Mouse (Mus musculus) midbrain, postnatal 0 days (tissue): ENCODE measurements around the gene Chka. TPM values are rescaled to one million over a fixed set of nuclear protein-coding genes. Genes with fewer than 3 reads are reported as not detected.

Source experiments
- ATAC-seq: fragments of 200-750 bp; cut with Nextera tagmentation; 2 replicates; pipeline ENCODE4 v1.8.0; 2017; ENCODE audit warnings: moderate number of reproducible peaks, mild to moderate bottlenecking, moderate TSS enrichment, moderate library complexity; ENCODE audit not compliant: low FRiP score
- DNase-seq: peaks from one replicate; pipeline ENCODE4 v3.0.0-alpha.2; 2015; ENCODE audit warnings: low spot score
- H3K27ac ChIP-seq: fragments of 300-500 bp; sonication (generic); 2 replicates; pipeline ENCODE4 v1.5.1; 2014; ENCODE audit warnings: low read depth, mild to moderate bottlenecking, low read length, mixed read lengths
- H3K27me3 ChIP-seq: fragments of 300-500 bp; sonication (generic); 2 replicates; pipeline ENCODE4 v1.6.1; 2014; ENCODE audit warnings: low read length, control low read depth, mixed read lengths; ENCODE audit not compliant: insufficient read depth
- H3K36me3 ChIP-seq: fragments of 300-500 bp; sonication (generic); 2 replicates; pipeline ENCODE4 v1.6.1; 2014; ENCODE audit warnings: low read length, control low read depth, mixed read lengths; ENCODE audit not compliant: insufficient read depth
- H3K4me1 ChIP-seq: fragments of 300-500 bp; sonication (generic); 2 replicates; pipeline ENCODE4 v1.6.1; 2014; ENCODE audit warnings: mild to moderate bottlenecking, control low read depth, antibody characterized with exemption, low read length, mixed read lengths; ENCODE audit not compliant: insufficient read depth
- H3K4me2 ChIP-seq: fragments of 300-500 bp; sonication (generic); 2 replicates; pipeline ENCODE4 v1.6.1; 2014; ENCODE audit warnings: low read depth, mild to moderate bottlenecking, low read length, mixed read lengths; ENCODE audit not compliant: poor library complexity, severe bottlenecking
- H3K4me3 ChIP-seq: fragments of 300-500 bp; sonication (generic); 2 replicates; pipeline ENCODE4 v1.5.1; 2014; ENCODE audit warnings: low read depth, mild to moderate bottlenecking, low read length, moderate library complexity
- H3K9ac ChIP-seq: fragments of 300-500 bp; sonication (generic); replicated peaks from 2 replicates; pipeline ENCODE4 v1.6.1; 2014; ENCODE audit warnings: mild to moderate bottlenecking, low read length, moderate library complexity, mixed read lengths; ENCODE audit not compliant: poor library complexity, severe bottlenecking
- H3K9me3 ChIP-seq: fragments of 300-500 bp; sonication (generic); 2 replicates; pipeline ENCODE4 v1.6.1; 2016; ENCODE audit warnings: low read length, control low read depth
- CTCF ChIP-seq: IDR thresholded peaks from 2 replicates; pipeline ENCODE4 v1.5.1; 2016; ENCODE audit warnings: antibody characterized with exemption, mild to moderate bottlenecking
- WGBS: fragments of 180-500 bp; shearing (Covaris S2); extraction: QIAGEN DNeasy Blood & Tissue Kit; methylation state at CpG from one replicate; pipeline ENCODE4 v1.1.7; 2014; 5-methylcytosine and 5-hydroxymethylcytosine counted together
- polyA plus RNA-seq: library from polyadenylated mRNA; unstranded; fragments of >200 nt; fragmentation: Nextera tagmentation; extraction: Ambion mirVana; gene quantifications from 2 replicates; pipeline ENCODE4 v1.2.1, GENCODE M21; 2015
- total RNA-seq: library from RNA; depleted of rRNA; stranded (reverse); fragments of >200 nt; gene quantifications from 2 replicates; pipeline ENCODE4 v1.2.3, GENCODE M21; 2014; rRNA removed

The Chka gene
- total and polyA plus RNA-seq, 2 experiments from 2014 or later: 56.3 to 62.7 TPM

DNA sequence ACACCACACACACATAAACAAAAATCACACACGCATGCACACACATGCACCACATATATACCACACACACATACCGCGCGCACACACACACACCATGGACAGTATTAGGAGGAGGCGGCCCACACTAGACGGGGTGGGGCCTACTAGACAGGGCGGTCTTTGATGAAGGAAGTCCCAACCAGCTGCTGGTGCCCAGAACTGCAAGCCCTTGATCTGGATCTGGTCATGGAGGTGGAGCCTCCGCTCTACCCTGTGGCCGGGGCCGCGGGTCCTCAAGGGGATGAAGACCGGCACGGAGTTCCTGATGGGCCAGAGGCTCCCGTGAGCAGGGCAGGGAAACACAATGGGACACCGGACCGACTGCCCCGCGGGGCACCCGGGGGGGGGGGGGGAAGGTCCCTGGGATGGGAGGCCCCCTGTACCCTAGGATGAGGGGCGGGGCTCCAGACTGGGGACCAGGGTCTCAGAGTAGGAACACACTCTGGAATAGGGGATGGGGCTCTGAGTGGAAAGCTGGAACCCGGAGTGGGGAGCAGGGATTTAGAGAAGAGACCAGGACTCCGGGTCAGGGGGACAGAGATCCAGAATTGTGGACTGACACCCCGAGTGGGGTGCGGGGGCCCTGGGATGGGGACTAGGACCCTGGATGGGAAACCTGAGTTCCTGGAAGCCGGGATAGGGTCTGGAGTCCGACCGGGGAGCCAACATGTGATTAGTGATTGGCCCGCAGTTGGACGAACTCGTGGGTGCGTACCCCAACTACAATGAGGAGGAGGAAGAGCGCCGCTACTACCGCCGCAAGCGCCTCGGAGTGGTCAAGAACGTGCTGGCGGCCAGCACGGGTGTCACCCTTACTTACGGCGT, 83.7 kb downstream of the Chka start, which contains the start of gene Unc93b1:
Unc93b1 (plus strand) TSS at position 155 of the 864 bp plus-strand sequence.
- Histone ChIP-seq H3K4me1 (peaks cover 3% of the 10 kb centered on the region; the same call in 1 of the 2 replicates), H3K9ac (peak within 1 kb of the TSS; percentile 14; the same call in 1 of the 2 replicates), H3K27me3 (0 out of 2 replicates have a peak, but pooled peaks cover 8% of the 10 kb centered on the region), H3K4me2 (peak within 1 kb of the TSS; percentile 62), H3K4me3 (peak within 1 kb of the TSS; percentile 34), H3K27ac (no peak within 1 kb of the TSS), H3K9me3 (no peaks in the 10 kb centered on the region), H3K36me3 (no peaks in the 10 kb centered on the region)
- whole genome bisulfite sequencing: 8% methylated on average over 41 of the region's 42 CpGs
- DNase-seq (peak; percentile 39), ATAC-seq (peak; percentile 72)
- no peak for TF ChIP-seq CTCF

DNA sequence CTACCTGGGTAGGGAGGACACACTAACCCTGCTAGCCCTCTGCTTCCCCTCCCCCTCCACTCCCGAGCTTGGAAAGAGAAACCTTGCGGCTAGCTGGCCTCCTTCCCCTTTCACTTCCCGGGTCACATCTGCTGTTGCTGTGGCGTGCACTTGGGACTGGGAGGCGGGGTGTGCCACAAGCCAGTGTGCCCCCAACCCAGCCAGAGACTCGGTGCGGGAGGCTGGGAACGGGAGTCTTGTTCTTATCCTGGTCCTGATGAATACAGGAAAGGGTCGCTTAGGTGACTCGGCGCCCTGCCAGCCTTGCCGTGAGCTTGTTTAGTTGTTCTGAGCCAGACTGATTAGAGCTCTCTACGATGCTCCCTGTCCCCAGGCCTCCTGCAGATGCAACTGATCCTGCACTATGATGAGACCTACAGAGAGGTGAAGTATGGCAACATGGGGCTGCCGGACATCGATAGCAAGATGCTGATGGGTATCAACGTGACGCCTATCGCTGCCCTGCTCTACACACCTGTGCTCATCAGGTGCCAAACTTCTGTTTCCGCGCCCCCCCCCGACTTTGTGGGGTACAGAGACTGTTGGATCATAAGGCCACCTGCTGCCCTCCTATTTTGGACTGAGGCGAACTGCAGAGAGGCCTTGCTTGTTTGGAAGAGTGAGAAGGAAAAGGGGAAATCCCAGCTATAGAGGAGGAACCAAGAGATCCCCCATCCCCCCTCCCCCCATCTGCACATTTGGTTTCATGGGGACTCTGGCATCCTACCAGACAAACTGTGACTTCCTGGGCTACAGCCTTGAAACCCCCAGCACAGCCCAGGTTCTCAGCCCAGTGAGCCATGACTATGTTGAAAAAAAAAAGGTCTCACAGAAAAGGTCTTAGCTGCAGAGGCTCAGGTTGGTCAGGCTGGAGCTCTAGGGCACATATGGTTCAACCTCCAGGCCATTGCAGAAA, 84.6 kb downstream of the Chka start:
- Histone ChIP-seq H3K36me3 (no peaks in the 10 kb centered on the region), H3K27me3 (0 out of 2 replicates have a peak, but pooled peaks cover 8% of the 10 kb centered on the region), H3K27ac (no peak overlapping the region), H3K4me3 (peak overlapping the region; percentile 34), H3K4me1 (peaks cover 2% of the 10 kb centered on the region; the same call in 1 of the 2 replicates), H3K4me2 (peak overlapping the region; percentile 62), H3K9me3 (no peaks in the 10 kb centered on the region), H3K9ac (peak overlapping the region; percentile 14; the same call in 1 of the 2 replicates)
- peak; percentile 30 for DNase-seq
- WGBS: 7% methylated on average over 22 of the region's 22 CpGs
- ATAC-seq: no peak
- TF ChIP-seq CTCF: no peak

DNA sequence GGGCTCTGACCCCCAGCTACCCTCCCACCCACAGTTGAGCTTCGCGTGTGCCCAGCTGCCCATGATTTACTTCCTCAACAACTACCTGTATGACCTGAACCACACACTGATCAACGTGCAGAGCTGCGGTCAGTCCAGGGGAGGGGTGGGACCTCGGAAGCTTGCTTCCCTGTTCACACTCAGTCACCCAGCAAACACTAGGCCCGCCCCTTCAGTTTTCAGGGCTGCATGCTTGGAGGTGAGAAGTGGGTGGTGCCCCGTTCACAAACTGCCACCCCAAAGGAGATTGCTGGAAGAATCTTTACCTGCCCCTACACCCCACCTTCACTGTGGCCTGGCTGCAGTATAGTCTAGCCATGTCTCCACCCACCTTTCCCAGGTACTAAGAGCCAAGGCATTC, 90.7 kb downstream of the Chka start:
- DNase-seq (no peak), ATAC-seq (no peak)
- no peak overlapping the region for H3K4me2 ChIP-seq
- no peak for TF ChIP-seq CTCF
- 88% methylated on average over 7 of the region's 7 CpGs for WGBS
- no peak overlapping the region for H3K9ac ChIP-seq
- no peaks in the 10 kb centered on the region for H3K4me1 ChIP-seq
- no peak overlapping the region for H3K27ac ChIP-seq
- no peaks in the 10 kb centered on the region for H3K36me3 ChIP-seq
- no peaks in the 10 kb centered on the region for H3K9me3 ChIP-seq
- no peak overlapping the region for H3K4me3 ChIP-seq
- no peaks in the 10 kb centered on the region for H3K27me3 ChIP-seq

DNA sequence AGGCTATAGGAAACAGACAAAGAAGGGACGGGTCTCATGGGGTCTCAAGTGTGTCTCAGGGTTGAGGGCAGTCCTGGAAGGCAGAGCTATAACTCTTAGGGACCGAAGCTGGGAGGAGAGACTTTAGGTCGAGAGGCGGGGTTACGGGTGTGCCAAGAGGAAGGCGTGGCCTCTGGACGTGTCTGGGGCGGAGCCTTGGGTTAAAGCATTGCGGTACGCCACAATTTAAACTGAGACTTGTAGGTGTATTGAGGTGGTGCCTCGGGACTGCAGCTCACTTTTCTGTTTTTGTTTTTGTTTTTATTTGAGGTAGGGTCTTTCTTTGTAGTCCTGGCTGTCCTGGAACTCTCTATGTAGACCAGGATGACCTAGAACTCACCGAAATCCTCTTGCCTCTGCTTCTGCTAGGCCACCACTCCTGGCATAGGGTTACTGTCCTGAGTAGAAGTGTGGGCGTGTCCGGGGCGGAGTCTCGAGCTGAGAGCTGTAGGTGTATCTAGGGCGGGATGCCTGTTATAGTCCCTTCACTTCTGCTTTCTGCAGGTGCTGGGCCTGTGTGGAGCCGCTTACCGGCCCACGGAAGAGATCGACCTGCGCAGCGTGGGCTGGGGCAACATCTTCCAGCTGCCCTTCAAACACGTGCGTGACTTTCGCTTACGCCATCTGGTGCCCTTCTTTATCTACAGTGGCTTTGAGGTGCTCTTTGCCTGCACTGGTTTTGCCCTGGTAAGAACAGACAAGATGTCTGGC, 91.6 kb downstream of the Chka start:
- H3K36me3 ChIP-seq: no peaks in the 10 kb centered on the region
- no peak overlapping the region for H3K9ac ChIP-seq
- H3K4me2 ChIP-seq: no peak overlapping the region

More for the DNA sequence above, 91.6 kb downstream of the Chka start:
- Histone ChIP-seq H3K4me3 (no peak overlapping the region), H3K4me1 (no peaks in the 10 kb centered on the region), H3K9me3 (no peaks in the 10 kb centered on the region), H3K27me3 (no peaks in the 10 kb centered on the region), H3K27ac (no peak overlapping the region)
- DNase-seq (no peak), ATAC-seq (no peak)
- 27% methylated on average over 27 of the region's 27 CpGs for WGBS
- no peak for TF ChIP-seq CTCF

Other genes with a start within 250 kb of the Chka start
- gene Lrp5, start 165.2 kb upstream of the Chka start, total RNA-seq: 9.9 and 15.0 TPM in 2 replicates
- gene Lrp5, start 165.2 kb upstream of the Chka start, polyA plus RNA-seq: 0.58 and 0.74 TPM in 2 replicates
- 31.8 and 33.3 TPM in 2 replicates for gene 1810055G02Rik, start 143.5 kb upstream of the Chka start, total RNA-seq
- gene 1810055G02Rik, start 143.5 kb upstream of the Chka start, polyA plus RNA-seq: 29.4 and 36.1 TPM in 2 replicates
- 64.0 and 98.6 TPM in 2 replicates for gene Kmt5b, start 84.4 kb upstream of the Chka start, total RNA-seq
- gene Kmt5b, start 84.4 kb upstream of the Chka start, polyA plus RNA-seq: 35.6 and 41.4 TPM in 2 replicates
- gene Tcirg1, start 55.4 kb downstream of the Chka start, total RNA-seq: 26.0 and 37.5 TPM in 2 replicates
- gene Tcirg1, start 55.4 kb downstream of the Chka start, polyA plus RNA-seq: 13.2 and 14.1 TPM in 2 replicates
- 165 and 197 TPM in 2 replicates for gene Ndufs8, start 61.0 kb downstream of the Chka start, total RNA-seq
- 292 and 333 TPM in 2 replicates for gene Ndufs8, start 61.0 kb downstream of the Chka start, polyA plus RNA-seq
- 1.3 and 3.7 TPM in 2 replicates for gene Aldh3b1, start 78.0 kb downstream of the Chka start, total RNA-seq
- gene Aldh3b1, start 78.0 kb downstream of the Chka start, polyA plus RNA-seq: 2.1 and 2.8 TPM in 2 replicates
- 13.0 and 23.2 TPM in 2 replicates for gene Unc93b1, start 83.4 kb downstream of the Chka start, total RNA-seq
- gene Unc93b1, start 83.4 kb downstream of the Chka start, polyA plus RNA-seq: 11.2 and 12.4 TPM in 2 replicates
- gene Aldh3b3, start 106.9 kb downstream of the Chka start, total RNA-seq: not detected in 2 replicates
- gene Aldh3b3, start 106.9 kb downstream of the Chka start, polyA plus RNA-seq: not detected in 2 replicates
- gene Aldh3b2, start 120.6 kb downstream of the Chka start, total RNA-seq: 2.4 and 2.8 TPM in 2 replicates
- gene Aldh3b2, start 120.6 kb downstream of the Chka start, polyA plus RNA-seq: 2.6 TPM in 2 replicates
- gene Acy3, start 134.8 kb downstream of the Chka start, total RNA-seq: 2.5 and 3.0 TPM in 2 replicates
- 2.6 and 3.5 TPM in 2 replicates for gene Acy3, start 134.8 kb downstream of the Chka start, polyA plus RNA-seq
- gene Tbx10, start 141.0 kb downstream of the Chka start, total RNA-seq: not detected in 2 replicates
- gene Tbx10, start 141.0 kb downstream of the Chka start, polyA plus RNA-seq: not detected in 2 replicates
- gene Nudt8, start 148.8 kb downstream of the Chka start, total RNA-seq: 18.5 and 22.1 TPM in 2 replicates
- 26.2 and 33.2 TPM in 2 replicates for gene Nudt8, start 148.8 kb downstream of the Chka start, polyA plus RNA-seq
- 3.5 and 4.0 TPM in 2 replicates for gene Gm49405, start 148.9 kb downstream of the Chka start, total RNA-seq
- gene Gm49405, start 148.9 kb downstream of the Chka start, polyA plus RNA-seq: 2.7 and 3.0 TPM in 2 replicates
- gene Doc2g, start 151.5 kb downstream of the Chka start, total RNA-seq: 8.8 and 13.4 TPM in 2 replicates
- 5.4 and 5.5 TPM in 2 replicates for gene Doc2g, start 151.5 kb downstream of the Chka start, polyA plus RNA-seq
- gene Ndufv1, start 161.0 kb downstream of the Chka start, total RNA-seq: 137 and 237 TPM in 2 replicates
- 271 and 281 TPM in 2 replicates for gene Ndufv1, start 161.0 kb downstream of the Chka start, polyA plus RNA-seq
- gene Gstp1, start 186.2 kb downstream of the Chka start, total RNA-seq: 268 and 350 TPM in 2 replicates
- 665 and 685 TPM in 2 replicates for gene Gstp1, start 186.2 kb downstream of the Chka start, polyA plus RNA-seq
- 3.6 TPM in 1 of 2 replicates, not detected in the other for gene Gstp2, start 194.2 kb downstream of the Chka start, total RNA-seq
- gene Gstp2, start 194.2 kb downstream of the Chka start, polyA plus RNA-seq: 2.4 and 4.1 TPM in 2 replicates
- gene Gstp3, start 207.8 kb downstream of the Chka start, total RNA-seq: not detected in 2 replicates
- gene Gstp3, start 207.8 kb downstream of the Chka start, polyA plus RNA-seq: not detected in 2 replicates
- gene Cabp2, start 229.8 kb downstream of the Chka start, total RNA-seq: not detected in 2 replicates
- gene Cabp2, start 229.8 kb downstream of the Chka start, polyA plus RNA-seq: not detected in 2 replicates
- 37.4 and 45.6 TPM in 2 replicates for gene Cdk2ap2, start 245.4 kb downstream of the Chka start, total RNA-seq
- 60.5 and 64.2 TPM in 2 replicates for gene Cdk2ap2, start 245.4 kb downstream of the Chka start, polyA plus RNA-seq
- gene Pitpnm1, start 248.2 kb downstream of the Chka start, total RNA-seq: 162 and 187 TPM in 2 replicates
- gene Pitpnm1, start 248.2 kb downstream of the Chka start, polyA plus RNA-seq: 127 and 134 TPM in 2 replicates